Mouse (Mus musculus) forebrain, embryonic 13.5 days (tissue): Measurements from ENCODE around the gene Gm13694. TPM values are rescaled to one million over a fixed set of nuclear protein-coding genes. Genes with fewer than 3 reads are reported as not detected.
A peak's percentile ranks its signal among the peaks of the same experiment; 100 is the strongest.
"Not testable (repeated sequence)": the region's sequence is repeated elsewhere in the genome, so short reads cannot be mapped to it uniquely, and the experiment has no call there.

ENCODE experiments used
- ATAC-seq: fragments of 200-750 bp; cut with Nextera tagmentation; 2 replicates; pipeline ENCODE4 v1.8.0; 2017
- H3K27ac ChIP-seq: fragments of 300-500 bp; sonication (generic); 2 replicates; pipeline ENCODE4 v1.5.1; 2015; ENCODE audit warnings: inconsistent platforms, mild to moderate bottlenecking, moderate library complexity
- H3K27me3 ChIP-seq: fragments of 300-500 bp; sonication (generic); 2 replicates; pipeline ENCODE4 v1.6.1; 2015; ENCODE audit warnings: mild to moderate bottlenecking, inconsistent platforms
- H3K36me3 ChIP-seq: fragments of 300-500 bp; sonication (generic); 2 replicates; pipeline ENCODE4 v1.6.1; 2015; ENCODE audit warnings: mild to moderate bottlenecking, inconsistent platforms; ENCODE audit not compliant: poor library complexity, severe bottlenecking
- H3K4me1 ChIP-seq: fragments of 300-500 bp; sonication (generic); 2 replicates; pipeline ENCODE4 v1.6.1; 2015; ENCODE audit warnings: inconsistent platforms
- H3K4me2 ChIP-seq: fragments of 300-500 bp; sonication (generic); 2 replicates; pipeline ENCODE4 v1.6.1; 2015; ENCODE audit warnings: inconsistent platforms, mild to moderate bottlenecking, moderate library complexity
- H3K4me3 ChIP-seq: fragments of 300-500 bp; sonication (generic); 2 replicates; pipeline ENCODE4 v1.5.1; 2015; ENCODE audit warnings: mild to moderate bottlenecking, inconsistent platforms
- H3K9ac ChIP-seq: fragments of 300-500 bp; sonication (generic); 2 replicates; pipeline ENCODE4 v1.6.1; 2015; ENCODE audit warnings: mild to moderate bottlenecking, inconsistent platforms
- H3K9me3 ChIP-seq: fragments of 300-500 bp; sonication (generic); replicated peaks from 2 replicates; pipeline ENCODE4 v1.6.1; 2016; ENCODE audit warnings: inconsistent platforms
- WGBS: fragments of 180-500 bp; shearing (Covaris S2); methylation state at CpG from one replicate; pipeline ENCODE4 v1.1.7; 2015; 5-methylcytosine and 5-hydroxymethylcytosine counted together
- polyA plus RNA-seq: library from polyadenylated mRNA; unstranded; fragments of >200 nt; fragmentation: Nextera tagmentation; extraction: Ambion mirVana; gene quantifications from 2 replicates; pipeline ENCODE4 v1.2.1, GENCODE M21; 2015

Gm13694 gene
- polyA plus RNA-seq, 1 experiment from 2014 or later, result not detected

- H3K4me3 ChIP-seq, H3K9ac ChIP-seq, H3K9me3 ChIP-seq, H3K27me3 ChIP-seq, H3K36me3 ChIP-seq, H3K4me1 ChIP-seq, H3K27ac ChIP-seq, H3K4me2 ChIP-seq, ATAC-seq: not testable (repeated sequence)
- no CpG with 5 or more reads among the region's 3 CpGs for WGBS
Observed at GRCm38 (mm10) chr2:83994526-83994925, 15.8 kb downstream of the Gm13694 start.

GRCm38 (mm10) chr2:84008913-84009312 is 30.2 kb downstream of the Gm13694 start:
- Histone ChIP-seq H3K27me3 (no peaks in the 10 kb centered on the region), H3K9ac (no peak overlapping the region), H3K4me1 (no peaks in the 10 kb centered on the region), H3K27ac (no peak overlapping the region), H3K4me3 (no peak overlapping the region), H3K9me3 (no peaks in the 10 kb centered on the region), H3K36me3 (no peaks in the 10 kb centered on the region), H3K4me2 (no peak overlapping the region)
- 0 out of 2 replicates have a peak, but pooled peaks have one; percentile 65 for ATAC-seq
- WGBS, result 51% methylated on average over 1 of the region's 1 CpGs

GRCm38 (mm10) chr2:84009818-84010217 is 31.1 kb downstream of the Gm13694 start:
- no peak overlapping the region for H3K9ac ChIP-seq
- H3K27me3 ChIP-seq, result no peaks in the 10 kb centered on the region
- H3K4me3 ChIP-seq, result no peak overlapping the region
- H3K36me3 ChIP-seq, result no peaks in the 10 kb centered on the region
- 87% methylated on average over 3 of the region's 3 CpGs for WGBS
- H3K27ac ChIP-seq, result no peak overlapping the region
- no peak overlapping the region for H3K4me2 ChIP-seq
- H3K4me1 ChIP-seq, result no peaks in the 10 kb centered on the region
- no peaks in the 10 kb centered on the region for H3K9me3 ChIP-seq
- no peak for ATAC-seq

GRCm38 (mm10) chr2:84014572-84014971 is 35.8 kb downstream of the Gm13694 start:
- H3K27ac ChIP-seq, result no peak overlapping the region
- no peak overlapping the region for H3K9ac ChIP-seq
- no peak overlapping the region for H3K4me2 ChIP-seq
- H3K4me3 ChIP-seq, result no peak overlapping the region
- H3K36me3 ChIP-seq, result no peaks in the 10 kb centered on the region
- no peaks in the 10 kb centered on the region for H3K4me1 ChIP-seq
- no peaks in the 10 kb centered on the region for H3K27me3 ChIP-seq
- ATAC-seq, result no peak
- H3K9me3 ChIP-seq, result no peaks in the 10 kb centered on the region
- 73% methylated on average over 6 of the region's 6 CpGs for WGBS

GRCm38 (mm10) chr2:84016291-84016690 is 37.6 kb downstream of the Gm13694 start:
- H3K9me3 ChIP-seq, H3K36me3 ChIP-seq, H3K4me2 ChIP-seq, ATAC-seq, H3K27ac ChIP-seq, H3K27me3 ChIP-seq, H3K4me3 ChIP-seq, H3K9ac ChIP-seq, H3K4me1 ChIP-seq: not testable (repeated sequence)
- 80% methylated on average over 5 of the region's 5 CpGs for WGBS

GRCm38 (mm10) chr2:84018330-84018729 is 39.6 kb downstream of the Gm13694 start:
- Histone ChIP-seq H3K27ac (no peak overlapping the region), H3K4me1 (no peaks in the 10 kb centered on the region), H3K36me3 (no peaks in the 10 kb centered on the region), H3K4me3 (no peak overlapping the region), H3K4me2 (no peak overlapping the region), H3K27me3 (no peaks in the 10 kb centered on the region), H3K9me3 (no peaks in the 10 kb centered on the region), H3K9ac (no peak overlapping the region)
- 87% methylated on average over 3 of the region's 3 CpGs for WGBS
- no peak for ATAC-seq

DNA sequence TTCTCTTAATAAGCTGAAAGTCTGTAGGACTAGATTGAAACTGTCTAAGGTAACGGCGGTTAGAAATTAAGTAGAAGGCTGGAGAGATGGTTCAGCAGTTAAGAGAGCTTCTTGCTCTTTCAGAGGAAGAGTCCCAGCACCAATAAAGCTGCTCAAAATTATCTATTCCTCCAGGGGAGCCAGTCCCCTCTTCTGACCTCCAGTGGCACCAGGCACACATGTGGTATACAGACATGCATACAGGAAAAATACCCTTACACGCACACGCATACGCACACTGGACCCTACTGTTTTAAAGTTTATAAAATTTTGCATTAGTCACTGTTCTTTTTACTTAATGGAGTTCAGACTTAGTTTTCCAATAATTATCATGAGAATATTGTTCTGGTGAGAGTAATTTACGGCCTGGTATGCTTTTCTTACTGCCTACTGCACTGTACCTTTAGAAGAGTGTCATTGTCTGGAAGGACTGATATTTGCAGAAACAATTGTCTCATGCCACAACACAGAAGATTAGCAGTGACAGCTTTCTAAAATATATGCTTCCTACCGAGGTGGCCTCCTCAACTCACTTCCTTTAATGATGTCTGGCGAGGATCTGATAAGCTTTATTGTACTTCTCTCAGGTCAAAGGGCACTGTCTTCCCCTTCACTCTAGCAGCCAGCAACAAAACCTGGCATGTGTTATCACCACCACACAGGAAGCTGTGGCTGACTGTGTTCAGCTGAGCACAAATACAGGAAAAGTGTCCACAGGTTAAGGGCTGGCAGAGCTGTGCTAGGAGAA is 41.0 kb downstream of the Gm13694 start:
- no peak for ATAC-seq
- Histone ChIP-seq H3K4me3 (no peak overlapping the region), H3K4me2 (no peak overlapping the region), H3K9ac (no peak overlapping the region), H3K4me1 (no peaks in the 10 kb centered on the region), H3K27me3 (no peaks in the 10 kb centered on the region), H3K9me3 (no peaks in the 10 kb centered on the region), H3K27ac (no peak overlapping the region), H3K36me3 (no peaks in the 10 kb centered on the region)
- WGBS, result 81% methylated on average over 8 of the region's 8 CpGs

GRCm38 (mm10) chr2:84021930-84022329 is 43.2 kb downstream of the Gm13694 start:
- no peaks in the 10 kb centered on the region for H3K9me3 ChIP-seq
- no peak overlapping the region for H3K27ac ChIP-seq
- no peak for ATAC-seq
- 71% methylated on average over 2 of the region's 2 CpGs for WGBS
- H3K9ac ChIP-seq, result no peak overlapping the region
- H3K4me1 ChIP-seq, result no peaks in the 10 kb centered on the region; the same call in 1 of the 2 replicates
- no peaks in the 10 kb centered on the region for H3K36me3 ChIP-seq
- H3K4me3 ChIP-seq, result no peak overlapping the region
- no peak overlapping the region for H3K4me2 ChIP-seq
- H3K27me3 ChIP-seq, result no peaks in the 10 kb centered on the region

- Histone ChIP-seq H3K9me3 (no peaks in the 10 kb centered on the region), H3K4me3 (no peak overlapping the region), H3K9ac (no peak overlapping the region), H3K36me3 (no peaks in the 10 kb centered on the region), H3K4me2 (no peak overlapping the region), H3K27me3 (no peaks in the 10 kb centered on the region), H3K4me1 (no peaks in the 10 kb centered on the region; the same call in 1 of the 2 replicates), H3K27ac (no peak overlapping the region)
- 96% methylated on average over 2 of the region's 2 CpGs for WGBS
- no peak for ATAC-seq
Observed at GRCm38 (mm10) chr2:84022905-84023304, 44.2 kb downstream of the Gm13694 start.

- no peak overlapping the region for H3K9ac ChIP-seq
- H3K4me3 ChIP-seq, result no peak overlapping the region
- ATAC-seq, result no peak
- no peaks in the 10 kb centered on the region; the same call in 1 of the 2 replicates for H3K4me1 ChIP-seq
- no peaks in the 10 kb centered on the region for H3K27me3 ChIP-seq
- no peak overlapping the region for H3K27ac ChIP-seq
- WGBS, result 83% methylated on average over 2 of the region's 2 CpGs
- no peaks in the 10 kb centered on the region for H3K36me3 ChIP-seq
- no peaks in the 10 kb centered on the region for H3K9me3 ChIP-seq
- H3K4me2 ChIP-seq, result no peak overlapping the region
Observed at GRCm38 (mm10) chr2:84023319-84023718, 44.6 kb downstream of the Gm13694 start.

GRCm38 (mm10) chr2:84025217-84025616 is 46.5 kb downstream of the Gm13694 start:
- 8% methylated on average over 4 of the region's 4 CpGs for WGBS

More at GRCm38 (mm10) chr2:84025217-84025616, 46.5 kb downstream of the Gm13694 start:
- Histone ChIP-seq H3K27ac (no peak overlapping the region), H3K4me1 (no peaks in the 10 kb centered on the region; the same call in 1 of the 2 replicates), H3K27me3 (no peaks in the 10 kb centered on the region), H3K4me2 (no peak overlapping the region), H3K4me3 (no peak overlapping the region), H3K36me3 (no peaks in the 10 kb centered on the region), H3K9me3 (no peaks in the 10 kb centered on the region), H3K9ac (no peak overlapping the region)
- 0 out of 2 replicates have a peak, but pooled peaks have one; percentile 27 for ATAC-seq
